Mouse (Mus musculus) ovary, postnatal 36 days (tissue): ENCODE measurements around the gene Mycbp.
"Not testable (repeated sequence)": the region's sequence is repeated elsewhere in the genome, so short reads cannot be mapped to it uniquely, and the experiment has no call there.

Experiments used
- DNase-seq: peaks from one replicate; pipeline ENCODE4 v3.0.0; 2022; ENCODE audit warnings: low spot score, mixed read lengths

Gene Mycbp

GRCm38 (mm10) chr4:123940878-123941277 is 36.2 kb downstream of the Mycbp start:
- DNase-seq, result not testable (repeated sequence)

DNA sequence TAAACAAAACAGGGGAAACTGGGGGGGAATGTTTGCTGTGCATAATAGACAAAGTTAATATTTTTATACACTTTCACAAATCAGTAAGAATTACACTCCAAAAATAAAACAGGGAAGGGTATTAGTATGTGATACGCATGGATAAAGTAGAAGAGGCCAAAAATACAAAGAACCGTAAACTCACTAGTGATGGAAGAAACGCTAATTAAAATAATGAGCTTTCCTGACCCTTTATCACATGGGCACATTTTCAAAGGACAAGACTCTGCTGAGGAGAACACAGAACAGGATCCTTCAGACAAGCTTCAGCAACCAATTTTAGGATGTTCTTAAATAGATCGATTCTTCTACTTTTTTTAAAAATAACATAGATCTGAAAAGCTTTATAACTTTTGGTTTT is 42.1 kb downstream of the Mycbp start:
- no peak for DNase-seq

- DNase-seq, result no peak
Measured at GRCm38 (mm10) chr4:123947149-123947548, 42.5 kb downstream of the Mycbp start.

GRCm38 (mm10) chr4:123948901-123949300 is 44.3 kb downstream of the Mycbp start:
- DNase-seq, result no peak

DNA sequence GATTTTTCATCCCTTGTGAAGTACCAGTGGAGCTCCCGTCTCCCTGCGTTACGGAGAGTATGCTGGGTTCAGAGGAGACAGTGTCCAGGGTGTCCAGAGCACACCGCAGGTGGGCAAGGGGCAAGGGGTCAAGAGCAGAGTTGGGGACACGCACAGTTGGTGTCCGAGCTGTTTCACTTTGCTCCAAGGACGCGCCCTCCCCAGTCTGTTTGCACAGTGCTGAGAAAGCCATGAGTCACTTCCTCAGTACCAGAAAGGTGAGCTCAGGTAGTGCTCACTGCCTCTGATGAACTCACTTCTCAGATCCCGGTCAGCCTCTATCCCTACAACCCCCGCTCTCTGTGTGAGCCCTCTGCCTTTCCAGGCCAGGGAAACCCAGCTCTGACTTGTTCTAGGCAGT is 45.0 kb downstream of the Mycbp start:
- no peak for DNase-seq

DNA sequence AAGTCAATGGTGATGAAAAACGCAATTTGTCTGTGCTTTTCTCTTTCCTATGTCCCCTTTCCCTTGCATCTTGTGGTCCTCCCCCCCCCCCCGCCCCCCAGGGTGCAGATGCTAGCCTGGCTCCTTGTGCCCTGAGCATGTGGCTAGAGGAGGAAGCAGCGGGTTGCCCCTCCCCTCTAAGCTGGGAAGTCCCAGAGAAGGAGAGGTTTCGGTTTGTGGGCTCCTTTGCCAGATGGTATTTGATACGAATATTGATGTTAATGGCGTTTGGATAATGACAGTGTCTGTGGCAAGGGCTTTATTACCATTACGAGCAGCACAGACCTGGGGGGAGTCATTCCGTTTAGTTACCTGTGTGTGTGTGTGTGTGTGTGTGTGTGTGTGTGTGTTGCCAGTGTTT is 47.4 kb downstream of the Mycbp start:
- DNase-seq, result no peak

DNA sequence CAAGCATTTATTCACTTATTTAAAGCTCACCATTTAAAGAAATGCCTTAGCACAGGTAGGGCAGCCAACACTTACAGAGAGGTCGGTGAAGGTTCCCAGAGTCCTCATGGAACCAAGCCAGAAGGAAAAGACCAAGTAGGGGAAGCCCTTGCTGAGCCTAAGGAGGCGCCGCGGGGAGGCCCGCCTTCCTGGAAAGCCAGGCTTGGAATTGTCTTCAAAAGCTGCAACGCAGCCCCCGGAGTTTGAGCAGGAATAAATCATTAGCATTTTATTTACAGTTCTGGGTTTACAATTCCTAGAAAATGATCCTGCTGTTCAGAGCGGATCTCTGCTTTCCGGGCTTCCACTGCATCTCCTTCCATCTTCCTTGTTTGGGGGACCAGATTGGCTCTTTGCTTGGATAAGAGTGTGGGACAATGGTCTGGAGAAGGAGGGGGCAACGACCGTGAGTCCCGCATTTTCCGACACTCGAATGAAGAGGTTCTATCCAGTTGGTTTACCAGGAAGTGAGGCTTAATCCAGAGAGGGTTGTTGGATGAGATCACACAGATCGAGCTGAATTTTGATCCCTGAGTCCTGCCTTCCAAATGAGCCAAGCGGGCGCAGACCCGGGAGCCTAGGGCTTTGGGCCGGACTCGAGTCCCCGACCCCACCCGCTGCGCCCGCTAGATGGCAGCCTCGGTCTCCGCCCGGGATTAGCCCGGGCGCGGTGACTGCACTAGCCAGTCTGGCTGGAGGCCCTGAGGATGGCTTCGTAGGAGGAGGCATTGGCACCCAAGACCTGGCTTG is 52.3 kb downstream of the Mycbp start:
- DNase-seq, result peak; percentile 81

- DNase-seq, result no peak
Measured at GRCm38 (mm10) chr4:123957492-123957808, 52.8 kb downstream of the Mycbp start.

DNA sequence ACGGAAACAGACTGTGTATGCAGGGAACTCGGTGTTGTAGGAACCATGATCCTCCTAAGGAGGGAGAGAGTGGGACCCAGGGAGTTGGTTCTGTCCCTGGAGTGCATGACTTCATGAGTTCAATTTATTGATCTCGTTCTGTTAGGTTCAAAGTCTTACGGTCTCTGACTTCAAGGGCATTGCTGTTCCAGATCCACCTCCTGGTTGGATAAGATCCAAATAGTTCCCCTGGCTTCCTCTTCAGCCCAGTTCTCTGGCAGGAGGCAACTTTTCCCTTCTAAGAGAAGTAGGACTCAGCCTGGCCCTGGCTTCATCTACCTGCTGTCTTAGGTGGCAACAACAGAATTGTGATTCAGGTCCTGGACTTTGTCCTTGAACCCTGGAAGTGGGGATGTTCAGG is 53.3 kb downstream of the Mycbp start:
- DNase-seq, result no peak

DNA sequence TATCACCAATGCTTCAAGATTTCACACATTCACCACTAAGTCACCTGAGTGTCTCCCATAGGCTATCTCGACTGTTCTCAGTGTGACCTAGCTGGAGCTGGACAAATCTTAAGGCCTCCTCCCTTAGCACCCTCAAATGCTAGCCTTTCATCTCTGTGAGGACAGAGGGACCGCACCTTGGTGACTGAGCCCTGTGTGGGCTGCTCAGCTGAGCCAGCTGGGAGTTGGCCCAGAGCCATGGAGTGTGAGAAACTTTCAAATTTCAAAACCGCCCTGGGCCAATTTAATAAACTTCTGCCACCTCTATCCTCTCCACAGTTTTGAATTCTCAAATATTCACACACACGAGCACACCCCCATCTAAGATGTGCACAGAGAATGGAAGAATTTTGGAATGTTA is 56.3 kb downstream of the Mycbp start:
- DNase-seq, result no peak
